Mouse (Mus musculus): ENCODE measurements at regions not wholly inside any gene's neighbourhood (a gene's known extent, or its start where the extent isn't known, plus 50 kb on each side); places are given as distances from the start of the nearest gene placed in this dataset.

DNA sequence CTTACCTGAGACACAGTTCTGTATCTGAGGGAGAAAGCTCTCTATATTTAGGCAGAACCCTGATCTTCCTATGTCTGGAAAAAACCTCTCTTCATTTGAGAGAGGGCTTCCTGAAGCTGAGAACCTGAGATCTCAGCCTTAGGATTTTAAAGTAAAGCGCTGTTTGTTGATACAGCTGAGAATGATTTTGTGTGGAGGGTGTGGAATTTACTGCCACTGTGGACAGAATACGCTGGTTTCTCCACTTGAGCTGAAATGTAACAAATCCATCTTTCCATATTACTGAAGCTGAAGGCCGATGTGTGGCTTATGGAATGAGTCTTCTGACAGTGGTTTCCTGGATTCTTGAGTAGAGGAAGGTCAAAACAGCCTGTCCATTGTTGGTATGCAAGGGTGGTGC lies 225.2 kb upstream of the Thbs1 start:
- no peak for ATAC-seq (ENCODE audit: insufficient read depth, low FRiP score, low TSS enrichment)
- Histone ChIP-seq H3K9ac (ENCODE audit: low read length) (no peak overlapping the region), H3K27me3 (ENCODE audit: control insufficient read depth, insufficient read depth, low read length) (no peaks in the 10 kb centered on the region), H3K4me2 (ENCODE audit: low read depth) (no peak overlapping the region), H3K4me1 (ENCODE audit: control insufficient read depth, insufficient read depth, low read length) (no peaks in the 10 kb centered on the region), H3K27ac (ENCODE audit: low read depth, low read length) (no peak overlapping the region), H3K4me3 (ENCODE audit: low read depth, low read length) (no peak overlapping the region), H3K36me3 (ENCODE audit: control insufficient read depth, insufficient read depth, low read length) (no peaks in the 10 kb centered on the region), H3K9me3 (ENCODE audit: control insufficient read depth, low read length) (no peaks in the 10 kb centered on the region)
- 62% methylated on average over 3 of the region's 3 CpGs for WGBS
- no peak for DNase-seq (ENCODE audit: low spot score)

DNA sequence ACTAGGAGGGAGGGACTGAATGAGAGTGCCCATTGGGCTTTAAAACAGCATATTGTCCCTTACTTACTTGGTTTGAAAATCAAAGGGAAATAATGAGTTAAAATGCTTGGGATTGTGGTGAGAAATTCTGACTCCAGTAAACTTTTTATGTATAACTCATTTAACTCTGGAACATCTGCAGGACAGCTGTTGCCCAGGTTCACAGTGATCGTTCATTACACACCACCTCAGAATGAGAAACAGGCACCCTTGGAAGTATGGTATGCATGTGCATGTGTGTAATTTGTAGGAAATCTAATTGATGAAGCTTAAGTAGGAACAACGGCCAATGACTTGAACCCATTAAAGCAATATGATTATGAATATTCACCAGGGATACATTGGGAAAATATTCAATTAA lies 210.4 kb upstream of the Thbs1 start:
- ATAC-seq (ENCODE audit: insufficient read depth, low FRiP score, low TSS enrichment) (no peak), DNase-seq (ENCODE audit: low spot score) (no peak)
- no peaks in the 10 kb centered on the region for H3K36me3 ChIP-seq (ENCODE audit: control insufficient read depth, insufficient read depth, low read length)
- H3K4me2 ChIP-seq (ENCODE audit: low read depth), result no peak overlapping the region
- H3K4me3 ChIP-seq (ENCODE audit: low read depth, low read length), result no peak overlapping the region
- WGBS, result 68% methylated on average over 2 of the region's 2 CpGs
- no peaks in the 10 kb centered on the region for H3K9me3 ChIP-seq (ENCODE audit: control insufficient read depth, low read length)
- H3K4me1 ChIP-seq (ENCODE audit: control insufficient read depth, insufficient read depth, low read length), result no peaks in the 10 kb centered on the region
- H3K27ac ChIP-seq (ENCODE audit: low read depth, low read length), result no peak overlapping the region
- no peaks in the 10 kb centered on the region for H3K27me3 ChIP-seq (ENCODE audit: control insufficient read depth, insufficient read depth, low read length)
- H3K9ac ChIP-seq (ENCODE audit: low read length), result no peak overlapping the region

DNA sequence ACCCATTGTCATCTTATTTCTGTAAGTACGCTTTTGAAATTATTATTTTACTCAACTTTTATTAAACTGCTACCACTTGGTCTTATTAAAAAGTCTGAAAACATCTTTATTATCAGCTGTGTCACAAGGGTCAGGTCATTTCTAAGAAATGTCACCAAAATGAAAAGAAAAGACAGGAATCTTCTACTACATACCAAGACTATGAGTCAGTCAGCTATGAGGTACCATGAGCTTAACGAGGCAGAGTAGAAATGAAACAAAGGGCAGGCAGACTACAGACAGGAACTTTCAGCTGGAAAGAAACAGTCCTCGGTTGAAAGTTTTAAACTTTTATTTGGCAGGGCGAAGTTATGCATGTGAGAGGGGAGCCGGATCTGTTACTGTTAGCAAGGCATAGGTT lies 208.8 kb upstream of the Thbs1 start:
- WGBS, result 89% methylated on average over 5 of the region's 5 CpGs
- DNase-seq (ENCODE audit: low spot score), result no peak
- Histone ChIP-seq H3K36me3 (ENCODE audit: control insufficient read depth, insufficient read depth, low read length) (no peaks in the 10 kb centered on the region), H3K27ac (ENCODE audit: low read depth, low read length) (no peak overlapping the region), H3K4me1 (ENCODE audit: control insufficient read depth, insufficient read depth, low read length) (no peaks in the 10 kb centered on the region), H3K9me3 (ENCODE audit: control insufficient read depth, low read length) (no peaks in the 10 kb centered on the region), H3K4me3 (ENCODE audit: low read depth, low read length) (no peak overlapping the region), H3K9ac (ENCODE audit: low read length) (no peak overlapping the region), H3K4me2 (ENCODE audit: low read depth) (no peak overlapping the region), H3K27me3 (ENCODE audit: control insufficient read depth, insufficient read depth, low read length) (no peaks in the 10 kb centered on the region)
- ATAC-seq (ENCODE audit: insufficient read depth, low FRiP score, low TSS enrichment), result no peak

DNA sequence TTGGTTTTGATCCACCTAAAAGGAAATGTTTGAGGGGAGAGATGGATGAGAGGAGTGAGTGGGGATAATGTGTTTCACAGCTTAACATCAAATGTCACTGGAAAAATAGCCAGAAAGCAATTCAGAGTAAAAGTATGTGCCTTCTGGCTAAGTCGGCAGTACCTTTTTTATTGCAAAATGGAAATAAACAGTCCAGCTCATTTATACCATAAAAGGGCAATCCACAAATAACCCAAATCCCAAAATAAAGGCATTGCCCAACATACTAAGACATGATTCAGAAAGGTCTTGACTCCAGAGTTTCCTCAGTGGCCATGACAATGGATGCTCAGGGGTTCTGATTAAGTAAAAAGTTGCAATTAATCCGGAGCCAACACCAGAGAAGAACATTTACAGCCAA lies 208.0 kb upstream of the Thbs1 start:
- no peak overlapping the region for H3K4me3 ChIP-seq (ENCODE audit: low read depth, low read length)
- H3K4me1 ChIP-seq (ENCODE audit: control insufficient read depth, insufficient read depth, low read length), result no peaks in the 10 kb centered on the region
- H3K27ac ChIP-seq (ENCODE audit: low read depth, low read length), result no peak overlapping the region
- no peak overlapping the region for H3K9ac ChIP-seq (ENCODE audit: low read length)
- no peak overlapping the region for H3K4me2 ChIP-seq (ENCODE audit: low read depth)
- no peaks in the 10 kb centered on the region for H3K9me3 ChIP-seq (ENCODE audit: control insufficient read depth, low read length)
- H3K36me3 ChIP-seq (ENCODE audit: control insufficient read depth, insufficient read depth, low read length), result no peaks in the 10 kb centered on the region
- WGBS, result 82% methylated on average over 2 of the region's 2 CpGs
- H3K27me3 ChIP-seq (ENCODE audit: control insufficient read depth, insufficient read depth, low read length), result no peaks in the 10 kb centered on the region
- no peak for ATAC-seq (ENCODE audit: insufficient read depth, low FRiP score, low TSS enrichment)
- no peak for DNase-seq (ENCODE audit: low spot score)

DNA sequence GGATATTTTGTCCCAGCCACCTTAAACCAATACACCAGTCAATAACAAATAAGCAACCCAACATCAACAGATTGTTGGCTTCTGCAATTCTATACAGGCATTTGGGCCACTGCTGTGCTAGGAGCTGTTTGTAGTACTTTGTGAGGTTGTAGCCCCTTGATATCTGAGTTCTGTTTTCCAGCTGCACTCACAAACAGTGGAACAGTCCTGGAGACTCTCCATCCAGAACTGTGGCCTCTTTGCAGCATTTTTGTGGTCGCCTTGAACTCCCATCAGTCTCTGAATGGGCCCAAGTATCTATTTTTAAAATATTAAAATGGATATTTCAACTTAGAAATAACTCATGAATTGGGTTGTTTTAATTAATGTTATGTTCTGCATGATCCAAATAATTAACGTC lies 205.2 kb upstream of the Thbs1 start:
- no peak for DNase-seq (ENCODE audit: low spot score)
- ATAC-seq (ENCODE audit: insufficient read depth, low FRiP score, low TSS enrichment), result no peak
- no peak overlapping the region for H3K27ac ChIP-seq (ENCODE audit: low read depth, low read length)
- H3K4me2 ChIP-seq (ENCODE audit: low read depth), result no peak overlapping the region
- H3K9me3 ChIP-seq (ENCODE audit: control insufficient read depth, low read length), result no peaks in the 10 kb centered on the region
- no peaks in the 10 kb centered on the region for H3K4me1 ChIP-seq (ENCODE audit: control insufficient read depth, insufficient read depth, low read length)
- no peak overlapping the region for H3K4me3 ChIP-seq (ENCODE audit: low read depth, low read length)
- no peak overlapping the region for H3K9ac ChIP-seq (ENCODE audit: low read length)
- H3K36me3 ChIP-seq (ENCODE audit: control insufficient read depth, insufficient read depth, low read length), result no peaks in the 10 kb centered on the region
- H3K27me3 ChIP-seq (ENCODE audit: control insufficient read depth, insufficient read depth, low read length), result no peaks in the 10 kb centered on the region
- 91% methylated on average over 2 of the region's 2 CpGs for WGBS

DNA sequence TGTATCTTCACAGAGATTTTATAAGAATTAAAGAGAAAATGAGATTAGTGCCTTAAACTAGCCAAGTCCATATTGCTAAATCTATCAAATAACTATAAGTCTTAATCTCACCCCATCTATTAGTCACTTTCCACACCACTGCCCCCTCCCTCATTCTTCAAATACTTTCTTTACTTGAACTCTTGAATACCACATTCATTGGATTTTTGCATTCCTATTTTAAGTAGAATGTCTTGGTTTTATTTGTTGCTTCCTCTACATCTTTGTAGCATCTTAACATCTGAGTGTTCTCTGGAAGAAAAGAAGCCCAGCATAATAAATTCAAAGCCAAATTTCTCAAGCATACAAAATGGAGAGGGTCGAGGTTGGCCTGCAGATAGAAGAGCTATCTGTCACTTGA lies 200.9 kb upstream of the Thbs1 start:
- Histone ChIP-seq H3K4me2 (ENCODE audit: low read depth) (no peak overlapping the region), H3K4me1 (ENCODE audit: control insufficient read depth, insufficient read depth, low read length) (no peaks in the 10 kb centered on the region), H3K36me3 (ENCODE audit: control insufficient read depth, insufficient read depth, low read length) (no peaks in the 10 kb centered on the region), H3K27me3 (ENCODE audit: control insufficient read depth, insufficient read depth, low read length) (no peaks in the 10 kb centered on the region), H3K9me3 (ENCODE audit: control insufficient read depth, low read length) (no peaks in the 10 kb centered on the region), H3K9ac (ENCODE audit: low read length) (no peak overlapping the region), H3K4me3 (ENCODE audit: low read depth, low read length) (no peak overlapping the region), H3K27ac (ENCODE audit: low read depth, low read length) (no peak overlapping the region)
- DNase-seq (ENCODE audit: low spot score), result no peak
- no peak for ATAC-seq (ENCODE audit: insufficient read depth, low FRiP score, low TSS enrichment)
- WGBS, result 71% methylated on average over 1 of the region's 1 CpGs

DNA sequence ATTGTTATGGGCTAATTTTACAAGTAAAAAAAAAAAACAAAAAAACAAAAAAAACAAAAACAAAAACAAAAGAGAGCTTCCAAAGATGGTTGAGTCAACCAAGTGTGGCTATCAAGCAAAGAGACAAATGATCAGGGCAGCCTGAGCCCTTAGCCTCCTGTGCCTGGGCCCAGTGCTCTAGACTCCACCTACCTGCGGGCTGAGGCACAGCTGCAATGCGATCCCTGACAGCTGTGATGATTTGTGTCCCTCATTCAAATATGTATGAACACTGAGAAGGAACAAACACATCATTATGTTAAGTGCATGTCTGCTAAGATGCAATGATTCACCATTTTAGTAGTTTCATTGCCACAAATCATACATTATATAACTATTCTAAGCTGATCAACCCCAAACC lies 199.0 kb upstream of the Thbs1 start:
- 78% methylated on average over 2 of the region's 2 CpGs for WGBS
- Histone ChIP-seq H3K4me2 (ENCODE audit: low read depth) (no peak overlapping the region), H3K27me3 (ENCODE audit: control insufficient read depth, insufficient read depth, low read length) (no peaks in the 10 kb centered on the region), H3K9ac (ENCODE audit: low read length) (no peak overlapping the region), H3K27ac (ENCODE audit: low read depth, low read length) (no peak overlapping the region), H3K4me1 (ENCODE audit: control insufficient read depth, insufficient read depth, low read length) (no peaks in the 10 kb centered on the region), H3K9me3 (ENCODE audit: control insufficient read depth, low read length) (no peaks in the 10 kb centered on the region), H3K4me3 (ENCODE audit: low read depth, low read length) (no peak overlapping the region), H3K36me3 (ENCODE audit: control insufficient read depth, insufficient read depth, low read length) (no peaks in the 10 kb centered on the region)
- ATAC-seq (ENCODE audit: insufficient read depth, low FRiP score, low TSS enrichment), result no peak
- no peak for DNase-seq (ENCODE audit: low spot score)

DNA sequence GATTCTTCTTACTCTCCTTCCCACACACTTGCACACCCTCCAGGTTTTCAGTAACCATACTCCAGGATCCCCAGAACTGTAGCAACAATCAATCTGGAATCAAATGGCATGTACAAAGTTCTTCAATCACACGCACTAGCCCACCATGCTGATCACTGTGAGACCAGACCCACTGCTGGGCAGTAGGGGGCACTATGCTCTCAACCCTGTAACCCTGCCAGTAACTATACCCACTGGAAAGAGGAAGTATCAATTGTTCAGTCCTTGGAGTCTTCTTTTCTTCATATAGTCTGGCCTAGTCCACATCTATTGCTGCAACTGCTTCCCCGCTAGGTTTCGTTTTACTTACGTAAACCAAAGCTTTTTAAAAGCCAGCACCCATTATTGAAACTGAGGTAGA lies 197.8 kb upstream of the Thbs1 start:
- Histone ChIP-seq H3K27me3 (ENCODE audit: control insufficient read depth, insufficient read depth, low read length) (no peaks in the 10 kb centered on the region), H3K36me3 (ENCODE audit: control insufficient read depth, insufficient read depth, low read length) (no peaks in the 10 kb centered on the region), H3K4me1 (ENCODE audit: control insufficient read depth, insufficient read depth, low read length) (no peaks in the 10 kb centered on the region), H3K9ac (ENCODE audit: low read length) (no peak overlapping the region), H3K4me2 (ENCODE audit: low read depth) (no peak overlapping the region), H3K27ac (ENCODE audit: low read depth, low read length) (no peak overlapping the region), H3K9me3 (ENCODE audit: control insufficient read depth, low read length) (no peaks in the 10 kb centered on the region), H3K4me3 (ENCODE audit: low read depth, low read length) (no peak overlapping the region)
- 95% methylated on average over 4 of the region's 4 CpGs for whole genome bisulfite sequencing
- ATAC-seq (ENCODE audit: insufficient read depth, low FRiP score, low TSS enrichment) (no peak), DNase-seq (ENCODE audit: low spot score) (no peak)

DNA sequence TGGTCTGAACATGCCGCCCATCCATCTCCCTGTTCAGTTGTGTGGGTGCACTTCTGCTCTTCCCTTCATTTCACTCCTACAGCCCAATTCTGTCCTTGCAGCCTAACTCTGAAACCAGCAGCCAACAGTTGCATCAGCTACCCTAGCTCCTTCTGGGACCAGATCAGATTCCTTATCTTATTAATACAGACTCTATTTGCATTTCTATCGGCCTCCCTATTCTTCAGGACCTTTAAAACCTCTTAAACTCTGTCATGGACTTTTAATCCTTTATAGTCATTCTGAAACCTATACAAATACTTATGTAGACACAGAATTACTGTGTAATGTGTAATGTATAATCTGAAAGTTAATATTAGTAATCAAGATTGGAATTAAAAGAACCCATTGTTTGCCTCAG lies 195.9 kb upstream of the Thbs1 start:
- Histone ChIP-seq H3K4me3 (ENCODE audit: low read depth, low read length) (no peak overlapping the region), H3K36me3 (ENCODE audit: control insufficient read depth, insufficient read depth, low read length) (no peaks in the 10 kb centered on the region), H3K9ac (ENCODE audit: low read length) (no peak overlapping the region), H3K27ac (ENCODE audit: low read depth, low read length) (no peak overlapping the region), H3K27me3 (ENCODE audit: control insufficient read depth, insufficient read depth, low read length) (no peaks in the 10 kb centered on the region), H3K4me1 (ENCODE audit: control insufficient read depth, insufficient read depth, low read length) (no peaks in the 10 kb centered on the region), H3K9me3 (ENCODE audit: control insufficient read depth, low read length) (no peaks in the 10 kb centered on the region), H3K4me2 (ENCODE audit: low read depth) (no peak overlapping the region)
- DNase-seq (ENCODE audit: low spot score), result no peak
- 98% methylated on average over 2 of the region's 2 CpGs for WGBS
- no peak for ATAC-seq (ENCODE audit: insufficient read depth, low FRiP score, low TSS enrichment)
